Mouse (Mus musculus) ES-CJ7 (cell line): Measurements from ENCODE around the gene Nobox.

Experiments
- DNase-seq: peaks from one replicate; pipeline ENCODE4 v3.0.0; 2011; ENCODE audit warnings: low read depth, low spot score

Nobox gene

DNA sequence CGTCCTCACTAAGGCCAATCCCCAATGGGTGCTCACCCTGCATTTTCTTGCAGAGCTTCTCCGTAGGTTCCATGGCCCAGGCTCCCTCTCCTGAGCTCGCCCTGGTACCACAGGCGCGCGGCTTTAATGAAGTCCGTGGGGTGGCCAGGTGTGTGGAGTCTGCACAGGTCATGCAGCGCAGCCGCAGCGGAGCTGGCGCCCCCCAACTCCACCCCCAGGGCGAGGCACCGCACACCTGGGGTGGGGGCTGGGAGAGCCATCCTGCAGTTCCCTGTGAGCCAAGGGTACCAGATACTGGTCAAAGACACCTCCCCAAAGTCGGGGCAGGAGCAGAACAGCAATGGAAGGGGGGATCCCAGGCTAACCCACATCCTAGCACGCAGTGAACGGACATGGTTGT, at the start of gene Nobox:
Nobox (minus strand) TSS at position 101 of the 400 bp plus-strand sequence.
- DNase-seq = no peak

DNA sequence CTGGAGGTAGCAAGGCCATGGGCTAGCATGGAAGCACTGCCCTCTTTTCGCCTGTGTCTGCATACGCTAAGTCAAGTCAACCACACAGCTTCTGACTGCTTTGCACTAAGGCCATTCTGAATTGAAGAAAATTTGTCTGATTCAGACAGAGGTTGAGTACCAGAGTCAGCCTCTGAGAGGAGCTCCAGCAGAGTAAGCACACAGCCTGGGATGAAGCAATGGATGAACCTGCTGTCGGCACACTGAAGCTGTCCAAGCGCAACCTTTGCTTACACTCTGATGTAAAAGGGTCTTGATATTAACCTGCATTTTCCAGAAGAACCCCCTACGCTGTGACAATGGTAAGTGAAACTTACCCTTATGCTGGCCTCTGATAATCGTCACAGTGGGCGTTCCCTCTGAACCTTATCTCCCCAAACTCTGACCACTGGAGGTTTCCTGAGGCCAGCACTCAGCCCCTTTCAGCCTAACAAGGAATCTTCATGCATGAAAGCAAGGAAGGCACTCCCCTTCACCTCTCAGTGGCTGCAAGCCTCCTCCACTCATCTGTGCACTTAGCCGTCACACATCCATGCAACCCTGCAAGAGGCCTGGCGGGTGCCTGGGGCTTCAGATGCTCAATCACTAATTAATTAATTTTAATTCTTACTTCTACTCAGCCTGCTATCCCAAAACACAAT, 45.3 kb upstream of the Nobox start:
- DNase-seq = no peak

DNA sequence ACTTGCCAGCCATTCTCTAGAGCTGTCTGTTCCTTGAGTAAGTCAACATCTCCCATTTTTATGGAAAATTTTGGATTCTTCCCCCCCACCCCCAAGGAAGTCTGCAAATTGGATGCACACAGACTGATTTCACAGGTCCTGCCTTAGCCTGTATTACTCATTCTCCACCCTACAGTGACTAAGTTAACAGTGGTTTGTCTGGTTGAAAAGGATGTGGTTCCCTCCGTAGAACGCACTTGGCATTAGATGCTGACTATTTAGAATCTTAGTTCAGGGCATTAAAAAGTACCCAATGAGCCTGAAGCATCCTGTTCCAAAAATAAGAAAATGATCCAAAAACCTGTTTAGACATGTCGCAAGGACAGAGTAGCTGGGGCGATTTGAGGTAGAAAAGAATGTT, 44.1 kb upstream of the Nobox start:
- no peak for DNase-seq

DNA sequence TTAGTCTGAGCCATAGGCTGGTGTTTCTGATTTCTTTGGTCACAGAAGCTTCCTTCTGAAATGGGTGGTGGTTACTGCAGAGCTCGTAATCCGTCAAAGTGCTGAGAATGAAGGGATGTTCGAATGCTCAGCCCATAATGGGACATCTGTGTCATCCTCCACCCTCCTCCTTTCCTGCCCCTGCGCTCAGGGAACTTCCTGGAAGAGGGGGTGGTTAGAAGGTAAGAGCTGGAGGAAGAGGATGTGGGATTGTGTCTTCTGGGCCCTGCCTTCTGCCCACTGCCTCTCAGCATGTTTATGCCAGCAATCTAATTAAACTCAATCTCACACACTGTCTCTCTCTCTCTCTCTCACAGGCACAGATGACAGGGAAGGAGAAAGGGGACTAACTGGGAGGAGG, 39.7 kb upstream of the Nobox start:
- no peak for DNase-seq

DNA sequence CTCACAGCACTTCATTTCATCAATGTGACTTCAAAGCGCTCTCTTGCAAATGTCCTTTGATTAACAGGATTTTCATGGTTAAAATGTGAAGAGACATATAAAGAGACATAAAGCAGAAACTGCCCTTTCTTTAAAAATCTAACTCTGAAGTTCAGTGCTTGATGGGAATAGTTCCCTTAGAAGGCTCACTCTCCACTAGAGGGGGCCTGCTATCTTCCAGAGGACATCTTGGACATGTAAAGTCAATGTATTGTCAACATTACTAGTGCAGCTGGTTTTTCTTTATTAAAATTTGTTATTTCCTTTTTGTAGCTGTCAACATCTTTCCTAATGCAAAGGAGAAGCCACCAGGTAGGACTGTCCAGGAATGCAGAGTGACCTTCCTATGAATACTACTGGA, 38.3 kb upstream of the Nobox start:
- no peak for DNase-seq

DNA sequence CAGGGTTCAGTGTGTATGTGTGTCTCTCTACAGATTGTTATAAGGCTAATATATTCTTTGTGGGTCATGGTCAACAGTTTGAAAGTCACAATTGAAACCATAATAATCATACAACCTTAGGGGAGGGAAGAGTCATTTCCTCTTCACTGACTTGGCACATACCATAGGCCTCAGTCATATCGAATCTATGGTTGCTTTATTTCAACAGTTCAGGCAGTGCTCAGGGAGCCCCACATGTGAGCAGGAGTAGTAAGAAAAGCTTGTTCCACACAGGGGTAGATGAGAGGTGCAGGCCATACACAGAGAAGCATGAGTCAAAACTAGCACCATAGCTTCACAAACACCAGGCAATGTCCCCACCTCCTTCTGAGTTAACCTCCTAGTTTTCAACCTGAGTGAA, 33.7 kb upstream of the Nobox start:
- no peak for DNase-seq

DNA sequence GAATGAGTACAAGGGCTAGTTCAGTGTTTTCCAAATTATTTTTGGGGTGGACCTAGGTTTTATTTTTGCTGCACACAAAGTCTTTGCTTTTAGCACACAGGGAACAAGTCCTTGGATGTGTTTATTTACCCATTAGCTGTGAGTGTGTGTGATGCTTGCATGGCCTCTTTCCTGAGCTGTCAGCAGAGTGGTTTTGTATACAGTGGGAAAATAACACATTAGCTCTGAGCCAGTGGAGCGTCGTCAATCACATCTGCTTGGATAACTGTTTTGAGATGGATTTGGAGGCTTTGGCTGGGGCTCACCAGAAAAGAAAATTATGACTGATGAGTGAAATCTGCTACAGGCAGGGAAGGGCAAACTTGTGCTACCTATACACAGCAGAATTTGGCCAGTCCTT, 33.0 kb upstream of the Nobox start:
- DNase-seq = no peak

DNA sequence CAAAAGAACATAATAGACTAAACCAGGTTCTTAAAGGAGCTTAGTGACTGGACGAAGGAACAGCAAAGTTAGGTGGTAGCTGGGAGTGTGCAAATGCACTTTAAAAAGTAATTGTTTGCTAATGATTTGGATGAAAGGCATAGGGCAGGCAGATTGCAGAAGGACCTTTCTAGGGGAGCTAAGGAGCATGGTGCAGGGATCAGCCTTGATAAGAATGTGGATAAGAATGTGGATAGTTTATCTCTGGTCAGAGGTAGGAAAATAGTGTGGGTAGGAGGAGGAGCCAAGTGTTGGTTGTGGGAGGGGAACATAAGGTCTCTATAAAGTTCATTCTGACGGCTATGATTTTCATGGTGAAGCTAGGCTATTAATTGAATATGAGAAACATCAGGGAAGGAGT, 29.4 kb upstream of the Nobox start:
- DNase-seq = no peak

DNA sequence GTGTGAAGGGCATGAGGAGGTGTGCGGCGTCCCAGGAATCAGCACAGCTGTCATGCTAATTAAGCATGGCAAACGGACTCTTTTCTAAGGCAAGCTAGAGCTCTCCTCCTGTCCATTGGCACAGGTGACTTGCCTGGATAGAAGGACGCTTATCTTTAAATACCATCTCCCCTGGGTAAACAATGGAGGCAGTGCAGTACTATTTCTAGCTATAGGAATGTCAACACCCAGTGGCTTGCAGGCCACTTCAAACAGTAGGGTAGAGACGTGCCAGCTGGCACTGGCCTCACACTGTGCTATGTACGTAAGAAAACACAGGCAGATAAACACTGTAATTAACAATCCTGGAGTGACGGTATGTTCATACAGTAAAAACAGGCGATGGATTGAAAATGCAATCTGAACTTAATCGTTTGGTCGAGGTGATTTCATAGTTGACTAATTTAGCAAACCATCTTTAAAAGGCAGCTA, 28.2 kb upstream of the Nobox start:
- no peak for DNase-seq

DNA sequence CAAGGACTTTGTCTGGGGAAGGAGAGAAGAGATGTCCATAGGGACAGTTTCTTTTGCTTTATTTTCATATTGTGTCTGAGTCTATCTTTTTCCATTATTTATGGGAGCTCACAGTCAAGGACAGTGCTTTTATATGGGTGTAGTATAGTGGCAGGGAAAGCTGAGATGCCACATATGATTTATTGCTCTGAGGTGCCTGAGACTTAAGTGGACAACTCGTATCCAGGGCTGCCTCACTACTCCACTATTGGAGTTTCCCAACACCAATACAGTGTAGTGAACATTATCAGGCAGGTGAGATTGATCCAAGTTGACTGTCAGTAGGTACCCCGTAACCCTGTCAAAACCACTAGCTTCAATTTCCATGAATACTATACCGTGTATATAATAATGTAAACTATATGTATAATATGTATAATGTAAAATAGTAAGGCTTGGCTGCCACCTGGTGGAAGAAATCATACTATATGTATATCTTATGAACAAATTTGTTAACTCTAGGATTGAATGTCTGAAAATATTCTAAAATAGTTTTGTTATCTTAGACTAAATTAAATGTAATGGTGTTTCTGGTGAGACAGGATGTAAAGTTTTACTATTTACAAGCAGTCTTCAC, 26.4 kb upstream of the Nobox start:
- DNase-seq = no peak

DNA sequence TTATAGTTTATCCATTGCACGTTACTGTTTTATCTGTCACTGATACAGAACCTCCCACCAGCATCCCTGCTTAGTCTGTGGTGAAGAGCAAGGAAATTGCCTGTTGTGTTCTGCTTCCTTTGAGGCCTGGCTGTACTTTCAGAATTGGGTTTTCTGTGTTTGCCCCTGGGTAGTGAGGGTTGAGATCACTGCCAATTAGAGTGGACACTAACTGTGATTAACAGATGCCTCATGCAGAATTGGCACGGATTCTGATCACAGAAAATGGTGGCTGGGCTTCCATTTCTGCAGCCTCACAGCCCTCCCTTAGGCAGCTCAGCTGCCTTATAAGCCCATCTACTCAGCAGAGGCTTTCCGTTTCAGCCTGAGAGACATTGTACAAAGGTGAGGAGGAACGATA, 24.1 kb upstream of the Nobox start:
- no peak for DNase-seq

DNA sequence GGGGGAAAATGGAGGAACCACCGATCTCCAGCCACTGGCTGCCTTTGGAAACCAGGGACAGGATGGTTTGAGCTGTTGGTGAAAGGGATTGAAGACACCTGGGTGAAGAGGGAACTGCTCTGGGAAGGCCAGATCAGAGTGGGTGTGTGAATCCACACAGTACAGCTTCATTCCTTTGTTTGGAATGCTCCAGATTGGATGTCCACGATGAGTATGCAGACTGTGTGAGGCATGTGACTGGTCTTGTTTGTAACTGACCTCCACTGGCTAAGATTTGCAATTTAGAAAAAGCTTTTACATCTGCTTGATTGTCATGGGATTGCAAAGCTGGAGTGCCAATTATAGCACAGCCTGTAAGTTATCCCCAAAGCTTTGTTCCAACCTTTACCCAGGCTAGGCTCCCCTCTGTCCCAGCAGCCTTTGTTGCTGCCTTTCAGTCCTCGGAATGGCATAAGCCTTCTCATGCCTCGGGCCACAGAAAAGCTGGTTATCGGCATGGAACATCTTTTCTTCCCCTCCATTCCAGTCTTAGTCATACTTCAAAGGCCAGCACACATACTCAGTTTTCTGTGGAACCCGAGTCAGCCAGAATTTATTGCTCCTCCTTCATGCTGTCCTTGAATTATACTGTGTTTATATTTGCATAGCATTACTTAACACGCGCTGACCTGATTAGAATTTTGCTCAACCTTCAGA, 3.8 kb upstream of the Nobox start:
- no peak for DNase-seq

DNA sequence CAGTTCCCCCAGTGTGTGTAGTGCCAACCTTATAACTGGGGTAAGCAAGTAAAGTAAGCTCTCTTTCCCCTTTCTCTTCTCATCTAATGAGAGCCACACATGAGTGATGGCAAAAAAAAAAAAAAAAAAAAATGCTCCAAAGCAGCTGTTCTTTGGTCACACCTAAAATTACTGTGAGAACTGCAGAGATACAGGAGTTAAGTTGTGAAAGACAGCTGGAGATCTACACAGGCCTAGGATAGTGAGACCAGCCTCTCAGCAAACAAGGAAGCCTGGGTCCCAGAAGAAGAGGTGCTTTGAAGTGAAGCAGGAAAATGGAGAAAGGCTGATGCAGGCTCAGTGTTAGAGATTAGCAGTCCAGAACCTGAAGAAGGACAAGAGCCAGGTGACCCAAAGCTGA, 3.2 kb upstream of the Nobox start:
- DNase-seq = no peak

DNA sequence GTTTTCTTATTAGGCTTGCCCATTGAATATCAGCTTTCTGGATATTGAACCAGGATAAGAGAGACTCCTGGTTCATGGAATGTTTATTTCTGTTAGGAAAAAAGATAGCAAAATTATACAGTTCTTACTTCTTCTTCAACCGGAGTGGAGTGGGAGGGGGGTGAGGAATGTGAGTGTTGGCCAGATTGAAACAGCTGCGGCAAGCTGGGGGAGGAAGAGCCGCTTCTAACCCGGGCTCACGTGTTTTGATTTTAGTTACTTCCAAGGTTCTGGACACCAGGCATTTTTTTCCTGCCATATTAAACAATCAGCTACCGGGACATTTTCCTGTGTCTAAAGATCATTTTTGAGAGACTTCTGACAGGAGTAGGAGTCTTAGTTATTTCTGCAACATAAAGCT, 717 bp upstream of the Nobox start:
- no peak for DNase-seq

DNA sequence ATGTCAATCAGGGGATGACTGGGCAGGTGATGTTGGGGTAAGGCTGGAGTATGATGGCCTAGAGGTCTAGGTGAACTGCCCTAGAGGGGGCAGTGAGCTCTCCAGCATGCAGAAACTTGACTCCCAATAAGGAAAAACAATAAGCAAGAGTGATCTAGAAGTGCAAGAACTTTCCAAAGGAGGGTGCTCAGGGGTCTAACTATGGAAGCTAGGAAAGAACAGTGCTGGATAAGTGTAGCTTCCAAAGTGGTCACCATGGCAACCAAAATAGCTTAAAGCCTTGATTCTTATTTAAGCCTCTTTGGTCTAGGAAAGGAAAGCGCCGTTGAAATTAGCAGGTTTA, 11.9 kb downstream of the Nobox start:
- no peak for DNase-seq

DNA sequence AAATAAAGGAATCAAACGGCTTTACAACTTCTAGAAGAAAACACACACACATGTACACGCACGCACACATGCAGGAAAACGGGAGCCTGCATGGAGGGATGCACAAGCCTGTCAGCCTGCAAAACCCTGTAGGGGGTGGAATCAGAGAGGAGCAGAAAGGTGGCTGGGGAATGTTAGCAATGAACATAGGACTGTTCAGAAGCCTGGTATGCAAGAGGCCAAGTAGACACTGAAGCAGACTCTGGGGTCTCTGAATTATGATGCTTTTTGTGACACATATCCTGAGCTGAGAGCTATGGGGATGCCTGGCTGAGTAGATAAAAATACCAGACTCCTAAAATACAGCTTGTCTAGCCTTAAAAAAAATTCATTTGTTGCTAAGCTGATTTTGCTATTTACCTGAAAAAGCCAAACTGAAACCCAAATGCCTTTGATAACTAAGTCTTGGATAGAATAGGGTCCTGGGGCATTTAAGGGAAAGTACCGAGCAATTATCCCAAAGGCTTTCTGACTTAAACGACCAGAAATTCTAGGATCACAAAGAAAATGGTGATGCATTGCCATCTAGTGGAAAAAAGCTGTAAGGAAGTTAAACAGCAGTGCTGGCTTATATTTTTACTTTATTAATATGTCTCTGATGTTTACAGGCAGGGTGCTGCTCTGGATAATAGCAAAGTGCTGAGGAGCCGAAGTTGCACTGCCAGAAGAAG, 12.4 kb downstream of the Nobox start:
- DNase-seq = peak; percentile 17

DNA sequence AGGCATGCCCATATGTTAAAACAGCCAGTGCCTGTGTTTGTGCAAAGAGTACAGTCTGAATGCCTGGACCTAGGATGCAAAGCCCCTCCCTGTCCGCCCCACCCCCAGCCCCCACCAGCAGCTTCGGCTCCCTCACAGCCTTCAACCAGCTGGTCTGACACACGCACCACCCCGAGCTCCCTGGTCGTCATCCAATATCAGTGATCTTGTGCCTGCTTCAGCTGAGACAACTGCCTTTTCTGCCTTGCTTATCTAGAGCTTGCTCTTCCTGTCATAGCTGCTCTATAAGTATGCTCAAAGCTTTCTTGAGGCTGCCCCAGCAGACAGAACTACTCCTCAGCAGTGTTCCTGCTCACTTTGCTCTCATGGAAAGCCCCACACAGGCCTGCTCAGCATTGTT, 13.4 kb downstream of the Nobox start:
- no peak for DNase-seq

DNA sequence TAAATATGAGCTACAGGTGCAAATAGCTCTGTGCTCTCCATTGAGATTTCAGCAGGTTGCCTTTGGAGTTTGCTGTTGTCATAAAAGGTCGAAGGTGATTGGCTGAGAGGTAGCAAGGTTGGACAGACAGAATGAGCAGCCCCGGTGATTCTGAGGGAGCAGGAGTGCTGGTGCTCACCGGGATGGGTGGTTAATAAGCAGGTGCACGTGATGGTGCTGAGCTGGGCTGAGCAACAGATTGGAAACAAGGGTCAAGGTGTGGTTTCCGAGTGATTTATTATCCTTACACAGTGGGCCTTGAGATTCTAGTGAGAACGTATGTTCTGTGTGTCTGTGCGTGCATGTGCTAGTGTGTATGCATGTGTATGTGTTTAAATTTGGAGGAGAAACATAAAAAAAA, 16.2 kb downstream of the Nobox start:
- DNase-seq = no peak

DNA sequence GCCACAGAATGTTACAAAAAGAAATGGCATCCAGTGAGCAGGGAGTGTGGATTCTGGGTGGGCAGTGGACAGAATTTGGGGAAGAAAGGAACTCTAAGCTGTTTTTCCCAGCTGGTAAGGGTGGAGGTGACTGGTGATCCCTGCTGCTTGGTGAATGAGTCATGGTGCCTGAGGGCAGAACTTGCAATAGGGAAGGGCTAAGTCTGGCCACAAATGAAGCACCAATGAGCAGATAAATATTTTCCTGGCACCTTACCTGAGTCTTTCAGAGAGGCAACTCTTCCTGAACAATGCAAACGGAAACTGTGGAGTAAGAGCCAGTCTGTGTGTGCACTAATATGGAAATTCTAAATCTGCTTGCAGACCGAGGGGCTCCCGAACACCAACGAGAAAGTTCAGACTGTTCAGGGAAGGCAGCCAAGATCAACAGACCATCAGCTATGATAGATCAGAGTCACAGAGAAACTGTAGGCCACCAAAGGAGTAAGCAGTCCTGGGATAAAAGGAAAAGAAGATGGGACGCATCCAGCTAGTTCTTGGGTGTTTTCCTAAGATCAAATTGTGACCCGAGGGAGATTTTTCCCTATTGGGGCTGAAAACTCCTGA, 16.8 kb downstream of the Nobox start:
- no peak for DNase-seq

DNA sequence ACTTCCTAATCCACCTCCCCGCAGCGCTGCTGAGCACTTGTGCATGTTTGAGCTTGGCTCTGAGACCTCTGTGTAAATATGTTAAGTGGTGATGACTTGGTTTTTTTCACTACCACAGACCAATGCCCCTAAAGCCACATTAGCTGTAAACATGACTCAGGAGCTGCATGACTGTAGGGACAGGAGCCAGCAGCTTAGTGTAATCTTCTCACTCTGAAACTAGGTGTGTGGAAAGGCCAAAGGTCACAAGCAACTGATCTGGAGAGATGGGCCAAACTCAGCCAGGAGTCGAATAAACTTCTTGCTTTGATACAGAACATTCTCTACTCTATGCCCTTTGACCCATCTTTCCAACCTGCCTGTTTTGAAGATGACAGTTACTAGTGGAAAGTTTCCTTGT, 17.3 kb downstream of the Nobox start:
- no peak for DNase-seq

DNA sequence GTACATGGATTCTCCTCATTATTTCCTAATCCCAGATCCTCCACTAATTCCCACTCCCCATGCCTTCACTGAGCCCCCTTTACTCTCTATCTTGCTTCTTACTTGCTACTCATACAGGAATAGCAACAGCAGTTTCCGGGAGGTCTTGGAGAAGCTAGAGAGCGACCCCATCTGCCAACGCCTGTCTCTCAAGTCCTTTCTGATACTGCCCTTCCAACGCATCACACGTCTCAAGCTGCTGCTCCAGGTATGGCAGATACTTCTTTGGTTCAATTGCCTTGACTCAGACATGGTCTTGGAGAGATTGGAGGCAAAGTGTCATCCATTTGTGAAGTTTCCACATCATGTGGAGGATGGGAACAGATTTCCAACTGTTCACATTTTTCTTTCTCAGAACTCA, 28.9 kb downstream of the Nobox start:
- no peak for DNase-seq

DNA sequence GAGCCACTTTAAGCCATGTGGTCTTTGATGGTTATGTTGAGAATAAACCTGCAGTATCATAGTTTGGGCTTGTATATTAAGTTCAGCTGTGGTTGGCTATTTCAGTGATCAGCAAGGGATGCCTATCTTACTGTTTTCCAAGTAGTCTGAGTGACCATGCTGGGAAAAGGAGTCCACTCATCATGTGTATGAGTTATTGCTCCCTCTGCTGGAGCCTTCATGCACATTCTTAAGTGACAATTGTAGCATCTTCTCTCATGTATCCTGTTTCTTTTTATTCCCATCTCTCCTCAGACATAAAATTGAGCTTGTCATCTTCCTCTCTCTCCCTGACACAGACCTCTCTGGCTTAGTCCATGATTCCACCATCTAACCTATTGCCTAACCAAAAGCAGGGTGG, 31.1 kb downstream of the Nobox start:
- DNase-seq = peak; percentile 35
